Mouse (Mus musculus) forebrain, embryonic 14.5 days (tissue): ENCODE results near the gene L3hypdh. TPM values are rescaled to one million over a fixed set of nuclear protein-coding genes. Genes with fewer than 3 reads are reported as not detected.
A peak's percentile ranks its signal among the peaks of the same experiment; 100 is the strongest.
"Not testable (repeated sequence)": the region's sequence is repeated elsewhere in the genome, so short reads cannot be mapped to it uniquely, and the experiment has no call there.

ENCODE experiments used
- ATAC-seq: fragments of 200-750 bp; cut with Nextera tagmentation; 2 replicates; pipeline ENCODE4 v1.8.0; 2017; ENCODE audit warnings: mild to moderate bottlenecking, moderate library complexity
- DNase-seq: peaks from one replicate; pipeline ENCODE4 v3.0.0-alpha.2; 2015; ENCODE audit warnings: low spot score
- H3K27ac ChIP-seq: fragments of 300-500 bp; sonication (generic); 2 replicates; pipeline ENCODE4 v1.5.1; 2014; ENCODE audit warnings: low read depth, mild to moderate bottlenecking, control low read depth, low read length, moderate library complexity
- H3K27me3 ChIP-seq: fragments of 300-500 bp; sonication (generic); replicated peaks from 2 replicates; pipeline ENCODE4 v1.6.1; 2014; ENCODE audit warnings: low read length, control low read depth, mixed read lengths; ENCODE audit not compliant: control insufficient read depth, insufficient read depth
- H3K36me3 ChIP-seq: fragments of 300-500 bp; sonication (generic); 2 replicates; pipeline ENCODE4 v1.6.1; 2014; ENCODE audit warnings: low read length, control low read depth; ENCODE audit not compliant: control insufficient read depth, insufficient read depth
- H3K4me1 ChIP-seq: fragments of 300-500 bp; sonication (generic); 2 replicates; pipeline ENCODE4 v1.6.1; 2014; ENCODE audit warnings: antibody characterized with exemption, low read length, control low read depth; ENCODE audit not compliant: control insufficient read depth, insufficient read depth
- H3K4me2 ChIP-seq: fragments of 300-500 bp; sonication (generic); 2 replicates; pipeline ENCODE4 v1.6.1; 2014; ENCODE audit warnings: mild to moderate bottlenecking, control low read depth, low read length
- H3K4me3 ChIP-seq: fragments of 300-500 bp; sonication (generic); 2 replicates; pipeline ENCODE4 v1.5.1; 2014; ENCODE audit warnings: low read depth, low read length, control low read depth
- H3K9ac ChIP-seq: fragments of 300-500 bp; sonication (generic); 2 replicates; pipeline ENCODE4 v1.6.1; 2014; ENCODE audit warnings: mild to moderate bottlenecking, low read length, control low read depth, moderate library complexity
- H3K9me3 ChIP-seq: fragments of 300-500 bp; sonication (generic); replicated peaks from 2 replicates; pipeline ENCODE4 v1.6.1; 2016; ENCODE audit warnings: low read length, control low read depth, mixed read lengths; ENCODE audit not compliant: control insufficient read depth
- WGBS: fragments of 180-500 bp; shearing (Covaris S2); extraction: QIAGEN DNeasy Blood & Tissue Kit; methylation state at CpG from one replicate; pipeline ENCODE4 v1.1.7; 2014; 5-methylcytosine and 5-hydroxymethylcytosine counted together
- polyA plus RNA-seq: library from polyadenylated mRNA; unstranded; fragments of >200 nt; fragmentation: Nextera tagmentation; extraction: Ambion mirVana; gene quantifications from 2 replicates; pipeline ENCODE4 v1.2.1, GENCODE M21; 2014

Gene L3hypdh
- polyA plus RNA-seq, 1 experiment from 2014 or later: 10.4 TPM

DNA sequence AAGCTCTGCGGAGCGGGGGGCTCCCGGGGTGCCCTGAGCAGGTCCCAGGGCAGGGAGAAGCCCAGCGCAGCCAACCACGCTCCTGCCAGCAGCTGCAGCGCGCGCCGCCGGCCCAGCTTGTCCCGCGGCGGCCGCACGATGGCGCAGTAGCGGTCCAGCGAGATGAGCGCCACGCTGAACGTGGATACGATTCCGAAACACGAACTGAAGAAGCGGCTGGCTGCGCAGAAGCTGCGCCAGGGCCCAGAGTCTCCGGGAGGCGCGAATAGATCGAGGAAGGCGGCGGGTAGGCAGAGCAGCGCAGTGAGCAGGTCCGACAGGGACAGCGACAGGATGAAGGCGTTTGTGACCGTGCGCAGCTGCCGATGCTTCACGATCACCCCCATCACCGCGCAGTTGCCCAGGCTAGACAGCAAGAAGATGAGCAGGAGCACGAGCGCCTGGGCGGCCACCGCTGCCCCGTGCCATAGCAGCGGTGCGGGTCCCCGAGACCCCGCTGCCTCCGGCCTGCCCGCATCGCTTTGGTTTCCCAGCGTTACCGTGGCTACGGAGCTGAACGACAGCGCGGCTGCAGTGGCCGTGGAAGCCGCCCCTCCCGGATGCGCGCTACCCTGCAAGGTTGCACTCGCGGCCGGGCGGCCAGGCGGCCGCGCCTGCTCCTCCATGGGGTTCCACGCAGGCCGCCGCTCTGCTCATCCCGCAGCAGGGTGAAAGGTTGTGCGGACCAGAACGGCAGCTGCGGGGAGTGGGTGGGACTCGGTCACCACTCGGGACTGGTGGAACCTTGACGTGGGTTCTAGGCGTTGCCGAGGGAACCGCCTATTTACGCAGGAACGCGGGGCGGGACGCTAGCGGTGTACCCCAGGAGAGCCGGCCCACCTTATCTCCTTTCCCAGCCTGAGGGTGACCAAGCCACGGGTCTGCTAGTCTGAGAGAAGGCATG, 14.6 kb downstream of the L3hypdh start, which contains the start of gene Gpr135:
Gene Gpr135 (minus strand): TSS at position 799 of the 943 bp plus-strand sequence.
- peak within 1 kb of the TSS; percentile 78 for H3K27ac ChIP-seq
- H3K4me1 ChIP-seq: no peaks in the 10 kb centered on the region; the same call in 1 of the 2 replicates
- under 1% methylated on average over 91 of the region's 94 CpGs for WGBS

DNA sequence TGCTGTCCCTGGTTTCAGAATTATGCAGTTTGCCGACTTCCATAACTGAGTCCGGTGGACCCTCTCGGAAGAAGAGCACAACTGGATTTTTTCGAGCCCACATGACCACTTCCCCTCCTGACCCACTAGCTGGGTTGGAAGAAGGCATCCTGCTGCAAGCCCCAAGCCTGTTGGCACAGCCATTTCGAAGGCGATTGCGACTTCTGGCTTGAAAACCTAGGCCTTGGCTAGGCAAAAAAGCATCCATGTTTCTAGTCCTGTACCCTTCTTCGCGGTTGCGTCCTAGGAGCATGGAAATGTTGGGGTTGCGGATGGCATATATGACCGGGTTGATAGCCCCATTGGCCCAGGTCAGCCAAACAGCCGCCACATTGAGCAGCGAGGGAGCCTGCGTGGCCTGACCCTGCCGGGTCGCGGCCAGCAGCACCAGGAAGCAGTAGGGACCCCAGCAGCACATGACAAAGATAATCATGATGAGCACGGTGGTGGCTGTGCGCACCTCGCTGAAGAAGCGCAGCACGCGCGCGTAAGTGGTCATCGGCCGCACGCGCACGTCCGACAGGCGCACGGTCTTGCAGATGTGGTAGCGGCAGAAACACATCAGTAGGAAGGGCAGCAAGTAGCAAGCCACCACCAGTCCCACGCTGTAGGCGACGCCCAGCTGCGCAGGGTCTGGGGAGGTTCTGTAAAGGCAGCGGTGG, 15.5 kb downstream of the L3hypdh start:
- peak overlapping the region; percentile 77 for H3K4me3 ChIP-seq
- H3K27ac ChIP-seq: no peak overlapping the region
- H3K27me3 ChIP-seq: no peaks in the 10 kb centered on the region; the same call in none of the 2 replicates
- H3K4me2 ChIP-seq: peak overlapping the region; percentile 98
- no peaks in the 10 kb centered on the region for H3K36me3 ChIP-seq
- 4% methylated on average over 40 of the region's 40 CpGs for WGBS
- no peaks in the 10 kb centered on the region for H3K9me3 ChIP-seq
- peak; percentile 7 for DNase-seq
- H3K4me1 ChIP-seq: no peaks in the 10 kb centered on the region; the same call in 1 of the 2 replicates
- ATAC-seq: peak; percentile 65; the same call in 1 of the 2 replicates
- H3K9ac ChIP-seq: peak overlapping the region; percentile 79

More for the DNA sequence above, 14.6 kb downstream of the L3hypdh start, which contains the start of gene Gpr135:
- DNase-seq (peak; percentile 93), ATAC-seq (peak; percentile 91)
- H3K4me2 ChIP-seq: peak within 1 kb of the TSS; percentile 98
- no peaks in the 10 kb centered on the region for H3K9me3 ChIP-seq
- no peaks in the 10 kb centered on the region; the same call in none of the 2 replicates for H3K27me3 ChIP-seq
- H3K9ac ChIP-seq: peak within 1 kb of the TSS; percentile 79
- H3K36me3 ChIP-seq: no peaks in the 10 kb centered on the region
- H3K4me3 ChIP-seq: peak within 1 kb of the TSS; percentile 77

DNA sequence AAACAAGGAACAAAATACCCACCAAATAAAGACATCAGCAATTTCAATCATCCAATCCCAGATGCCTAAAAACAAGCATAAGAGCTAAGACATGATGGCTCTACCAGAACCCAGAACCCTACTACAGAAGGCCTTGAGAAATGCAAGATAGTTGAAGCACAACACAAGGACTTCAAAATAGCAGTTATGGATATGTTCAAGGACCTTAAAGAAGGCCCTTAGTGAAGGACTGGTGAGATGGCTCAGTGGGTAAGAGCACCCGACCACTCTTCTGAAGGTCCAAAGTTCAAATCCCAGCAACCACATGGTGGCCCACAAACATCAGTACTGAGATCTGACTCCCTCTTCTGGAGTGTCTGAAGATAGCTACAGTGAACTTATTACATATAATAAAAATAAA, 27.5 kb downstream of the L3hypdh start:
- Histone ChIP-seq H3K4me3 (no peak overlapping the region), H3K36me3 (no peaks in the 10 kb centered on the region), H3K4me2 (no peak overlapping the region), H3K27ac (no peak overlapping the region), H3K4me1 (no peaks in the 10 kb centered on the region), H3K9ac (no peak overlapping the region), H3K27me3 (no peaks in the 10 kb centered on the region), H3K9me3 (no peaks in the 10 kb centered on the region)
- WGBS: 89% methylated on average over 1 of the region's 1 CpGs
- ATAC-seq (no peak), DNase-seq (no peak)

DNA sequence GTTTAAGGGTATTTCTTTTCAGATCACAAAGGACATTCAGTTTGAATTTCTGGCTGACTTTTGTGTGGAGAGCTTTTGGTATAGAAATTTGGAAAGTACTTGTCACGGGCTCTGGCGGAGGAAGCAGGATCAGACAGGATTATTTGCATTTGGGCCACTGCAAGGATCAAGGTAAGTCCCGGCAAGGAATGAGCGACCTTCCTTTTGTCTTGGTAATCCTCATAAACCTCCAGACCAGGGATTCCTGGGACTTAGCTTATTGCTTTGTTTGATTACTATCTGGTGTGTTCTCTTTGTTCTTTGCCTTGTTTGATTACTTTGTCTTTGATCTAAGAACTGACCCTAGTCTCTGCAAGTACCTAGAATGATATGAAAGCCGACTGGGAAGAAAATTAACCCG, 31.4 kb downstream of the L3hypdh start:
- DNase-seq: no peak
- H3K27me3 ChIP-seq: no peaks in the 10 kb centered on the region
- no peak for ATAC-seq
- H3K27ac ChIP-seq: no peak overlapping the region
- H3K9me3 ChIP-seq: 0 out of 2 replicates have a peak, but pooled peaks cover 6% of the 10 kb centered on the region
- H3K4me2 ChIP-seq: no peak overlapping the region
- no peaks in the 10 kb centered on the region for H3K36me3 ChIP-seq
- no peak overlapping the region for H3K4me3 ChIP-seq
- H3K9ac ChIP-seq: no peak overlapping the region
- WGBS: 30% methylated on average over 6 of the region's 6 CpGs
- H3K4me1 ChIP-seq: no peaks in the 10 kb centered on the region

DNA sequence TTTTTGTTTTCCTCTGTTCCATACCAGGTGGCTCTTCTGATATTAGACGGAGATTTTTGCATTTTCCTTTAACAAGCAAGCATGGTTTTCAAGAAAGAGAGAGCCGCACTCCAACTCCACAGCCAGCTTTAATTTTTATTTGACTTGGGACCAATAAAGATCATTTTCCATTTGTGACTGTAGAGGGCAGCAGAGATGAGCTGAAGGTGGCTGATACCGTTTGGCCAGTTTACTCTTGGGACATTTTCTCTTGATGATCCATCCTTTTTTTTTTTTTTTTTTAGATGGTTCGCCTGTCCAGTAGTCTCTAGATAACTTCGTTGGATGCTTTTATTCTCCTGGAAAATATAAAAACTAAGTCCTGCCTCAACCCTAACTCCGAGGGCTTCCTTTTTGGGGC, 31.9 kb downstream of the L3hypdh start:
- H3K4me3 ChIP-seq: no peak overlapping the region
- DNase-seq (peak; percentile 41), ATAC-seq (no peak)
- no peaks in the 10 kb centered on the region for H3K27me3 ChIP-seq
- no peak overlapping the region for H3K27ac ChIP-seq
- H3K9ac ChIP-seq: no peak overlapping the region
- no peaks in the 10 kb centered on the region for H3K4me1 ChIP-seq
- WGBS: 40% methylated on average over 6 of the region's 6 CpGs
- H3K36me3 ChIP-seq: no peaks in the 10 kb centered on the region
- H3K9me3 ChIP-seq: 0 out of 2 replicates have a peak, but pooled peaks cover 6% of the 10 kb centered on the region
- H3K4me2 ChIP-seq: no peak overlapping the region

DNA sequence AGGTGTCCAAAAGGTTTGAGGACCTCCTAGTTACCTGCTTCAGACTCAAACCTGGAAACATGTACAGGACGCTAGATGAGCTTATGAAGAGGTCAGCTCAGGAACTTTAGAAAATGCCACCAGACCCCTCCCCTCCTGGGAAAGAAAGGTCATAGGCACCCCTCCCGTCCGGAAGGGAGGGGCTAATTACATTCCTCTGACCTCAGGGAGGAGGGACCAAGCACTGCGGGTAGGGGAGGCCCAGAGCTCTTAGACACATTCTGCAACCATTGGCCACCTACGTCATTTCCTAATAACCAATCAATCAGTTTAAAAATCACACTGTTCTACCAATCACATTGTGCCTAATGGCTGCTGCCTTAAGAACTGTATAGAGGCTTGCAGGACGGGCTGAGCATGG, 32.7 kb downstream of the L3hypdh start:
- H3K9me3 ChIP-seq: 0 out of 2 replicates have a peak, but pooled peaks cover 6% of the 10 kb centered on the region
- ATAC-seq (no peak), DNase-seq (no peak)
- H3K27me3 ChIP-seq: no peaks in the 10 kb centered on the region
- no peak overlapping the region for H3K4me3 ChIP-seq
- H3K4me2 ChIP-seq: no peak overlapping the region
- no peaks in the 10 kb centered on the region for H3K36me3 ChIP-seq
- WGBS: 81% methylated on average over 6 of the region's 6 CpGs
- no peak overlapping the region for H3K9ac ChIP-seq
- H3K27ac ChIP-seq: no peak overlapping the region
- no peaks in the 10 kb centered on the region for H3K4me1 ChIP-seq

DNA sequence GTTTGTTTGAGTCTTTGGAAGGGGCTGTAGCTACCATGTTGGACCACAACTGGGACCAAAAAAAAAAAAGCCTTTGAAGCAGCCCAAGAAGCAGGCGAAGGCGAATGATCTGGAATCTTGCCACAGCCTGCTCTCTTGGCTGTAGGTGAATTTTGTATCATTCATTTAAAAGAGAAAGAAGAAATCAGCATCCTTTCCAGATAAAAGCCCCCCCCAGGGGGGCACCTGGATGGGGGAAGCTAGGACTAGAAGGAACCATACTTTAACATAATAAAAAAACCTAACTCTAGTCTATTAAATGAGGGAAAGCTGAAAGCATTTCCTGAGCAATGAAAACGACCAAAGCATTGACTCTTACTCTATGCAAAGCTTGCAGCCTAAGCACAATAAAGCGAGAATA, 34.4 kb downstream of the L3hypdh start:
- no peaks in the 10 kb centered on the region for H3K27me3 ChIP-seq
- 86% methylated on average over 4 of the region's 4 CpGs for WGBS
- H3K9me3 ChIP-seq: 0 out of 2 replicates have a peak, but pooled peaks cover 6% of the 10 kb centered on the region
- H3K36me3 ChIP-seq: no peaks in the 10 kb centered on the region
- H3K4me2 ChIP-seq: no peak overlapping the region
- ATAC-seq: no peak
- H3K9ac ChIP-seq: no peak overlapping the region
- H3K4me1 ChIP-seq: no peaks in the 10 kb centered on the region
- no peak overlapping the region for H3K27ac ChIP-seq
- DNase-seq: no peak
- no peak overlapping the region for H3K4me3 ChIP-seq

DNA sequence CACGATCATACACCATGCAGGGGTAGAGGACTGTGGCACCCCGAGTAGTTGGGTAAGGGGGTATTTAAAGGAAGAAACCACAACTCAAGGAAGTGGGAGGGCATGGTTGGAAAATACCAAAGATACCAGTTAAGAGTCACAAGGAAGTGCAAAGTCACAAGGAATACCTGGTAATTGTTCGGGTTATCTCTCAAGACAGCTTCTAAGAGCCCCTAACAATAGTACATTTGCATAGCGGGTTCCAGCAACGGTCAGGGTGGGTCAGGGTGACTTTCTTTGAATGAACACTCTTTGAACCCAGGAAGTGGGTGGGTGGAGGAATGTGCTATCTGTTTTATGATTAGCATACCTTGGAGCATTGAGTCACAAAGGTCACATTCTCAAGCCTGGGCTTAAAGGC, 35.1 kb downstream of the L3hypdh start:
- not testable (repeated sequence) for H3K36me3 ChIP-seq, H3K27ac ChIP-seq, ATAC-seq, H3K4me2 ChIP-seq, H3K27me3 ChIP-seq, DNase-seq, H3K4me3 ChIP-seq, H3K4me1 ChIP-seq, H3K9me3 ChIP-seq, H3K9ac ChIP-seq
- WGBS: 92% methylated on average over 5 of the region's 5 CpGs
